Mouse (Mus musculus): Measurements from ENCODE around the gene Strip1. TPM values are rescaled to one million over a fixed set of nuclear protein-coding genes. Genes with fewer than 3 reads are reported as not detected.
A peak's percentile ranks its signal among the peaks of the same experiment; 100 is the strongest.

Strip1 gene
- 16.8 and 17.7 TPM in 2 replicates for polyA plus RNA-seq (2012; ENCODE audit: insufficient read depth, insufficient read length, missing spikeins)

DNA sequence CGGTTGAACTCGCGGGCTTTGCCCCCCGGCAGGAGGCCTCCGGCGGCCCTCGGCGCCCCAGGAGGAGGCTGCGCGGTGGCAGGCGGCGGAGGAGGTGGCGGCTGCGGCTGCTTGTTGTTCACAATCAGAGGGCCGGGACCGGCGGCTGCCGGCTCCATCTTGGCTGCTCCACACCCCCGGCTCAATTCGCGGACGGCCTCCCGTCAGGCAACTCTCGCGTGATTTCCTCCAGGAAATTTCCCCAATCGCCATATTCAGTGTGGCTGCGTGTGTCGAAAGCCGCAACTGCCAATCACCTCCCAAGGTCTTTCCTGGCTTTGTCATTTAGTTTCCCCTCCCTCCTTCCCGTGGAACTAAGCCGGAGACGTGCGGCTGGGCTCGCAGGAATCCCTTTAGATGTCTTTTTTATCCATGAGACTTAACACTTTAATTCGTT, at the start of gene Strip1:
TSS of gene Strip1 (minus strand) at position 172 of the 436 bp plus-strand sequence.
- Histone ChIP-seq H3K27ac (ENCODE audit: insufficient read depth, low read depth, low read length) (peak within 1 kb of the TSS; percentile 49), H3K4me3 (ENCODE audit: insufficient read depth, low read length) (peak within 1 kb of the TSS; percentile 89), H3K4me1 (ENCODE audit: control insufficient read depth, insufficient read depth, low read length) (peaks cover 7% of the 10 kb centered on the region)
- TF ChIP-seq POLR2A (IDR thresholded peaks at IDR 0.05; ENCODE audit: borderline replicate concordance, low read depth, low read length) (peak; percentile 14; the same call in 1 of the 2 replicates), CTCF (IDR thresholded peaks at IDR 0.05; ENCODE audit: low read depth, low read length) (no peak)

DNA sequence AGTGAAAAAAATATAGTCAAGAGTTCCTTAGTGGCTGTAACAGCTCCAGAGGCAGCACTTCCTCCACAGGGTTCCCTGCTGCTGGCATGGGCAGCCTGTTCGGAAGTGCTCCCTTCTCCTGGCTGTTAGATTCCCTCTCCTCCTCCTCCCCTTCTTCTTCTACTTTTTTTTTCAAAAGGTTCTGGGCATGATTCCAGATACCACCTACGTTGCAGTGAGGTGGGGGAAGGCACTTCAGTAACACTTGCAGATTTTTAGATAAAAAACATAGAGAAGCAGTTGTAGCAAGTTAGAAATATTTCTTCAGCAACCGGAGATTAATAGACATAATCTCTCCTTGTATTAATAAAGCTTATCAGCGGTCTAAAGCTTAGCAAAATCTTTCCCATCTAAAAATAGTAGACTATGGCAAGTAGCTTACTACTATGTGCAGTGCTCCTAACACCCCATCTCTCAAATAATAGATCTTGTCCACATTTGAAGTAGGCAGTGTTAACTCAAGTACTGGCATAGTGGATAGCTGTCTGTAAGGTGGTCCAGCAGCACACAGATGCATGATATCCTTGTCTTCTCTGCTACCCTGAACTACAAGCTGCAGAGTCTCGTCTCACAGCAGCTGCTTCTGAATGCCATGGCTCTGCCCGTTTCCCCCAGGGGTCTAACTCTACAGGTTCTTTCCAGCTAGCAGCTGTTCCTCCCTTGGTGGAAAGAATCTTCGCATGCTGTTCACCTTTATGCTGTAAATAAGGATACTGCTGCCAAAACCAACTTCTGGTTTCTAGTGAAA, 49.5 kb upstream of the Strip1 start:
- TF ChIP-seq POLR2A (IDR thresholded peaks at IDR 0.05; ENCODE audit: borderline replicate concordance, low read depth, low read length) (no peak), CTCF (IDR thresholded peaks at IDR 0.05; ENCODE audit: low read depth, low read length) (no peak)
- H3K27ac ChIP-seq (ENCODE audit: insufficient read depth, low read depth, low read length): no peak overlapping the region

DNA sequence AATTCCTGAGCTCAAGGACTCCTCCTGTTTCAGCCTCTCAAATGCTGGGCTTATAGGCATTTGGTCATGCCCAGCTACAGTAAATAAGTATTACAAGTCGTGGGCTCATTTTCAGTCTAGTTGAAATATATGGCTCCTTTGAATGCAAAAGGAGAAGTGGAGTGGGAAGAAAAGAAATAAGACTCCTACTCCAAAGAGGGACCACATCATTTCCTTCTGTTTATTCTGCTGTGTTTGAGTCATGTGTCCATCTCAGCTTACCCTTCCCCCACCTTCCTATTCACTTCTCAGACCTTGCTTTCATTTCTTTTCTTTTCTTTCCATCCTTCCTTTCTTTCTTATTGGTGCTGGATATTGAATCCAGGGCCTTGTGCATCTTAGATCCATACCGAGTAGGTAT, 40.0 kb upstream of the Strip1 start:
- TF ChIP-seq POLR2A (IDR thresholded peaks at IDR 0.05; ENCODE audit: borderline replicate concordance, low read depth, low read length): no peak
- no peak for TF ChIP-seq CTCF (IDR thresholded peaks at IDR 0.05; ENCODE audit: low read depth, low read length)
- H3K4me3 ChIP-seq (ENCODE audit: insufficient read depth, low read length): no peak overlapping the region
- peaks cover 31% of the 10 kb centered on the region for H3K4me1 ChIP-seq (ENCODE audit: control insufficient read depth, insufficient read depth, low read length)
- H3K27ac ChIP-seq (ENCODE audit: insufficient read depth, low read depth, low read length): peak overlapping the region; percentile 94

More for the DNA sequence above, 49.5 kb upstream of the Strip1 start:
- H3K4me3 ChIP-seq (ENCODE audit: insufficient read depth, low read length): no peak overlapping the region
- H3K4me1 ChIP-seq (ENCODE audit: control insufficient read depth, insufficient read depth, low read length): peaks cover 28% of the 10 kb centered on the region

DNA sequence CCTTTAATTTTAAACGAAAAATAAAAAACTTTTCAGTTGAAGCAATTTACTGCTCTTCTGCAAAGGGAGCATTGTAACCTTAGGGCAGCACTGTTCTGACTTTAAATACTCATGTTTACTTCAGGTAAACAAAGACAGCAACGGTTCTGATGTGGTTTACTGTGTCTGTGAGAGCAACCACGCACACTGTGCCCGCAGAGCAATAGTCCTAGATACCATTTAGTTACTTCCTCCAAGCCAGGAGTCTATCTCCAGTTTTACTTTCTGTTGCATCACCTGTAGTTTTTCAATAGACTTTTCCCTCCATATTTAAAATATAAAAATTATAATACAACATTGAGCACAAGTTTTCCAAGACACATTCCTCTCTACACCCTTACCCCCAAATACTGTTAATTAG, 39.0 kb upstream of the Strip1 start:
- no peak overlapping the region for H3K27ac ChIP-seq (ENCODE audit: insufficient read depth, low read depth, low read length)

DNA sequence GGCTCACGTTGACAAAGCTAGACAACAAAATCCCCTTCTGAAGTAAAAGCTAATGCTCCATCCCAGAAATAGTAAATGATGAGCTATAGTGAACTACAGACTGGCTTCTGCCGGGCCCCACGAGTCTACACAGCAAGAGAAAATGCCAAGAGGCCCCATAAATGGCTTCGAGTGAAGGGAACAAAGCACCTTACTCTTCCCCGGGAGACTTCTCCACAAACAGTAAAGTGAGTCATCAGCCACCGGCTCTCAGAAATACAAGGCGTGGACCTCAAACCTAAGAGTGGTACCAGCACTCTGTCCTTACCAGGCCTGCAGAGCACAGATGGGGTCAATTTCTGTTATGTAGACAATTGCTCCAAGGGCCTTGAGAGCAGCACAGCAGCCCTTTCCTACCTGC, 37.3 kb upstream of the Strip1 start:
- TF ChIP-seq POLR2A (IDR thresholded peaks at IDR 0.05; ENCODE audit: borderline replicate concordance, low read depth, low read length) (no peak), CTCF (IDR thresholded peaks at IDR 0.05; ENCODE audit: low read depth, low read length) (no peak)
- H3K4me1 ChIP-seq (ENCODE audit: control insufficient read depth, insufficient read depth, low read length): peaks cover 21% of the 10 kb centered on the region
- H3K27ac ChIP-seq (ENCODE audit: insufficient read depth, low read depth, low read length): no peak overlapping the region
- H3K4me3 ChIP-seq (ENCODE audit: insufficient read depth, low read length): no peak overlapping the region

More for the DNA sequence above, 39.0 kb upstream of the Strip1 start:
- peaks cover 31% of the 10 kb centered on the region for H3K4me1 ChIP-seq (ENCODE audit: control insufficient read depth, insufficient read depth, low read length)
- TF ChIP-seq POLR2A (IDR thresholded peaks at IDR 0.05; ENCODE audit: borderline replicate concordance, low read depth, low read length): no peak
- no peak for TF ChIP-seq CTCF (IDR thresholded peaks at IDR 0.05; ENCODE audit: low read depth, low read length)
- H3K4me3 ChIP-seq (ENCODE audit: insufficient read depth, low read length): no peak overlapping the region

DNA sequence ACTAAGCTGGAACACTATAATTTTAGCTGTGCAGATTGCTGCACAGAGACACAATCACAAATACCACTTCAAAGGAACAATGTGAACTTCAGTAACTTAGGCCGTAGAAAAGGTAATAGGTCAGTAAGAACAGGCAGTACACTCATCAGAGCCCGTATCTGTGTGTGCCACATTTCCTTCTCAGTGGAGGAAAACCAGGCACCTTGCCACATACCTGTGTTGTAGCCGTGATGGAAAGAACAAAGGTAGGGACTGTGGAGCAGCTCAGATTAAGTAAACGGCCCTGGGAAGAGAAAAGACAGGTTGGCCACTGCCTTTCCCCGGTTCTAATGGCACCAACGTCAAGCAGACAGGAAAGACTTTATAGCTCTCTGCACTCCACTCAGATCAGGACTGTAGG, 35.9 kb upstream of the Strip1 start:
- no peak overlapping the region for H3K4me3 ChIP-seq (ENCODE audit: insufficient read depth, low read length)
- H3K27ac ChIP-seq (ENCODE audit: insufficient read depth, low read depth, low read length): no peak overlapping the region
- H3K4me1 ChIP-seq (ENCODE audit: control insufficient read depth, insufficient read depth, low read length): peaks cover 15% of the 10 kb centered on the region
- TF ChIP-seq POLR2A (IDR thresholded peaks at IDR 0.05; ENCODE audit: borderline replicate concordance, low read depth, low read length): no peak
- no peak for TF ChIP-seq CTCF (IDR thresholded peaks at IDR 0.05; ENCODE audit: low read depth, low read length)

DNA sequence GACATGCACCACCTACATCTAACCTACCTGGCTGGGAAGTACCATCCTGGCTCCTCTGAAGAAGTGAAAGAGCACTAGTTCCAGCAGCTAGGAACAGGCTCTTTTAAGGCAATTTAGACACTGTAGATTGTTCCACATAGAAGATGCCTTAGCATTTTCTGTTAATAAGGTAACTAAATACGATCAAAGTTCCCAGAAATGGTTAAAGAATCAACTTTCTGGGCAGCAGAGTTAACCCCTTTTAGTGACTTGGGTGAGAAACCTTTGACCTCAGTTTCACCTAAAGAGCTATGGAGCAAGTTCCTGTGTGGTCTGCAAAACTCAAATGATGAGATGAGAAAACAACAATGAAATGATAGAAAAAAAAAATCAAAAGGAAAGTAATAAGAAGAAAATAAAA, 33.1 kb upstream of the Strip1 start:
- no peaks in the 10 kb centered on the region for H3K4me1 ChIP-seq (ENCODE audit: control insufficient read depth, insufficient read depth, low read length)
- H3K4me3 ChIP-seq (ENCODE audit: insufficient read depth, low read length): no peak overlapping the region
- no peak overlapping the region for H3K27ac ChIP-seq (ENCODE audit: insufficient read depth, low read depth, low read length)
- TF ChIP-seq POLR2A (IDR thresholded peaks at IDR 0.05; ENCODE audit: borderline replicate concordance, low read depth, low read length) (no peak), CTCF (IDR thresholded peaks at IDR 0.05; ENCODE audit: low read depth, low read length) (no peak)

DNA sequence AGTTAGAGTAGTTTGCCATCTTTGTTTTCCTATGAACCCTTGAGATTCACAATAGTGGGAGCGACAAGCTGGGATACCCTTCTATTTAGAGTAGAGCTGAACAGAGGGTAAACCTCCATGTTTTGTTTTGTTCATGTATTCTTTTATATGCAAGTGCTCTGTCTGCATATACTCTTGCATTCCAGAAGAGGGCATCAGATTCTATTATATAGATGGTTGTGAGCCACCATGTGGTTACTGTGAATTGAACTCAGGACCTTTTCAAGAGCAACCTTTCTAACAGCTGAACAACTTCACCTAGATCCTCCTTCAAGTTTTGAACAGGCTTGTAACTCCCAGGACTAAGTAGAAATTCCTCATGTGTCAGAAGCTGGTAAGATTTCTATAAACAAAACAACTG, 27.5 kb upstream of the Strip1 start:
- Histone ChIP-seq H3K27ac (ENCODE audit: insufficient read depth, low read depth, low read length) (no peak overlapping the region), H3K4me1 (ENCODE audit: control insufficient read depth, insufficient read depth, low read length) (peaks cover 11% of the 10 kb centered on the region), H3K4me3 (ENCODE audit: insufficient read depth, low read length) (no peak overlapping the region)
- TF ChIP-seq POLR2A (IDR thresholded peaks at IDR 0.05; ENCODE audit: borderline replicate concordance, low read depth, low read length): no peak
- TF ChIP-seq CTCF (IDR thresholded peaks at IDR 0.05; ENCODE audit: low read depth, low read length): no peak

DNA sequence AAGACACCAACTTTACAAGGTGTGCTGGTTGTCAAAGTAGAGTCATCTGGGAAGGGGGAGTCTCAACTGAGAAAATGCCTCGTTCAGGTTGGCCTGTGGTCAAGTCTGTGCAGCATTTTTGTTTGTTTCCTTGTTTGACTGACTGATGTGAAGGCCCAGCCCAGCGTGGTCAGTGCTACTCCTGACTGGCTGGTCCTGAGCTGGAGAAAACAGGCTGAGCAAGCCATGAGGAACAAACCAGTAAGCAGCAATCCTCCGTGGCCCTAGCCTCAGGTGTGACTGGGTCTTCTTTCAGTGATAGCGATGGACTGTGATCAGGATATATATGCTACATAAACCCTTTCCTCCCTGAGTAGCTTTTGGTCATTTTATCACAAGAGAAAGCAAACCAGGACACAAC, 25.4 kb upstream of the Strip1 start:
- Histone ChIP-seq H3K4me1 (ENCODE audit: control insufficient read depth, insufficient read depth, low read length) (peaks cover 11% of the 10 kb centered on the region), H3K4me3 (ENCODE audit: insufficient read depth, low read length) (no peak overlapping the region), H3K27ac (ENCODE audit: insufficient read depth, low read depth, low read length) (no peak overlapping the region)
- TF ChIP-seq CTCF (IDR thresholded peaks at IDR 0.05; ENCODE audit: low read depth, low read length): no peak
- no peak for TF ChIP-seq POLR2A (IDR thresholded peaks at IDR 0.05; ENCODE audit: borderline replicate concordance, low read depth, low read length)

DNA sequence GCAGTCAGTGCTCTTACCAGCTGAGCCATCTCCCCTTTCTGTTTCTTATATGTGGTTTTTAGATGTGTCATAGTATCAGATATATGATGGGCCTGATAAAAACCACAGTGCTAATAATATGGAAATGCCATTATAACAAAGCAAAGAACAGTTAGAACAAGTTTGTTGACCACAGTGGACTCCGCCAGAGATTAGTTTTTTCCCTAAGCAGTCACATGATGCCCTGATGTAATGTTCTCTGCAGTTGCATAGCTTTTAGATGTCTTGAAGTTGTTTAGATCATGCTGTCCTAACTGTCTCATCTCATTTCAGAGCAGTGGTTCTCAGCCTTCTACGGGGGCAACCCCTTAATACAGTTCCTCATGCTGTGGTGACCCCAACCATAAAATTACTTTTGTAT, 24.7 kb upstream of the Strip1 start:
- no peak overlapping the region for H3K27ac ChIP-seq (ENCODE audit: insufficient read depth, low read depth, low read length)
- no peak for TF ChIP-seq CTCF (IDR thresholded peaks at IDR 0.05; ENCODE audit: low read depth, low read length)
- no peak for TF ChIP-seq POLR2A (IDR thresholded peaks at IDR 0.05; ENCODE audit: borderline replicate concordance, low read depth, low read length)
- H3K4me1 ChIP-seq (ENCODE audit: control insufficient read depth, insufficient read depth, low read length): peaks cover 11% of the 10 kb centered on the region
- H3K4me3 ChIP-seq (ENCODE audit: insufficient read depth, low read length): no peak overlapping the region
